Mouse (Mus musculus) hindbrain, embryonic 16.5 days (tissue): ENCODE measurements at regions not wholly inside any gene's neighbourhood (a gene's known extent, or its start where the extent isn't known, plus 50 kb on each side); places are given as distances from the start of the nearest gene placed in this dataset.

ENCODE experiments used
- ATAC-seq: fragments of 200-750 bp; cut with Nextera tagmentation; 2 replicates; pipeline ENCODE4 v1.8.0; 2017; ENCODE audit warnings: moderate TSS enrichment, moderate library complexity
- H3K27ac ChIP-seq: fragments of 300-500 bp; sonication (generic); 2 replicates; pipeline ENCODE4 v1.5.1; 2014; ENCODE audit warnings: low read depth, mild to moderate bottlenecking, control low read depth, low read length, moderate library complexity
- H3K27me3 ChIP-seq: fragments of 300-500 bp; sonication (generic); replicated peaks from 2 replicates; pipeline ENCODE4 v1.6.1; 2014; ENCODE audit warnings: low read length; ENCODE audit not compliant: control insufficient read depth, insufficient read depth
- H3K36me3 ChIP-seq: fragments of 300-500 bp; sonication (generic); 2 replicates; pipeline ENCODE4 v1.6.1; 2014; ENCODE audit warnings: mild to moderate bottlenecking, low read length, moderate library complexity, mixed read lengths; ENCODE audit not compliant: control insufficient read depth, insufficient read depth
- H3K4me1 ChIP-seq: fragments of 300-500 bp; sonication (generic); 2 replicates; pipeline ENCODE4 v1.6.1; 2014; ENCODE audit warnings: low read depth, low read length; ENCODE audit not compliant: control insufficient read depth, insufficient read depth
- H3K4me2 ChIP-seq: fragments of 300-500 bp; sonication (generic); 2 replicates; pipeline ENCODE4 v1.6.1; 2014; ENCODE audit warnings: mild to moderate bottlenecking, low read length, control low read depth, moderate library complexity
- H3K4me3 ChIP-seq: fragments of 300-500 bp; sonication (generic); 2 replicates; pipeline ENCODE4 v1.5.1; 2014; ENCODE audit warnings: mild to moderate bottlenecking, low read length, control low read depth, moderate library complexity
- H3K9ac ChIP-seq: fragments of 300-500 bp; sonication (generic); 2 replicates; pipeline ENCODE4 v1.6.1; 2014; ENCODE audit warnings: low read depth, mild to moderate bottlenecking, control low read depth, low read length, moderate library complexity
- H3K9me3 ChIP-seq: fragments of 300-500 bp; sonication (generic); 2 replicates; pipeline ENCODE4 v1.6.1; 2014; ENCODE audit warnings: mild to moderate bottlenecking, low read length, moderate library complexity; ENCODE audit not compliant: control insufficient read depth
- WGBS: fragments of 180-500 bp; shearing (Covaris S2); extraction: QIAGEN DNeasy Blood & Tissue Kit; methylation state at CpG from one replicate; pipeline ENCODE4 v1.1.7; 2014; 5-methylcytosine and 5-hydroxymethylcytosine counted together

DNA sequence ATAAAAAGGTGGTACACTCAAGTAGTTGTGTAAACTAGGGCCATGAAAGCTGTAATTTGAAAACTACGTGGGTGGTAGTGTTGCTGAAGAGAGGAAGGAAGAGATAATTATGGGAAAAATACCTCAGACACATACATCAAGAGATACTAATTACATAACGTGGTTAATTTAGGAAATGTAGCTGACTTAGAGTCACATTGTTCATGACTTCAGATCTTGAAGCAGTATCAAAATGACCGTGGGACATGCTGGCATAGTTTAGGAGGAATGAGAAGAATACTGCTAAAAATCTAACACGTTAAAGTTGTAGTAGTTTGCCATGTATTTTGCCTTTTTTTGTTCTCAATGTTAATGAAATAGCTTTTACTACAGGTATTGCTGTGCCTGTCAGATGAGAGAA, 445.9 kb upstream of the Sel1l start:
- WGBS: 87% methylated on average over 4 of the region's 4 CpGs
- Histone ChIP-seq H3K4me2 (no peak overlapping the region), H3K36me3 (no peaks in the 10 kb centered on the region), H3K9ac (no peak overlapping the region), H3K27ac (no peak overlapping the region), H3K27me3 (no peaks in the 10 kb centered on the region), H3K9me3 (no peaks in the 10 kb centered on the region), H3K4me1 (peaks cover 6% of the 10 kb centered on the region), H3K4me3 (no peak overlapping the region)
- no peak for ATAC-seq

- Histone ChIP-seq H3K4me3 (no peak overlapping the region), H3K27ac (no peak overlapping the region), H3K36me3 (no peaks in the 10 kb centered on the region), H3K4me1 (peaks cover 6% of the 10 kb centered on the region), H3K9me3 (no peaks in the 10 kb centered on the region), H3K4me2 (no peak overlapping the region), H3K9ac (no peak overlapping the region), H3K27me3 (no peaks in the 10 kb centered on the region)
- peak; percentile 11; the same call in 1 of the 2 replicates for ATAC-seq
Observed at GRCm38 (mm10) chr12:92293341-92293720, 444.4 kb upstream of the Sel1l start.

- no peaks in the 10 kb centered on the region for H3K36me3 ChIP-seq
- WGBS: 15% methylated on average over 11 of the region's 11 CpGs
- peak overlapping the region; percentile 43; the same call in 1 of the 2 replicates for H3K9ac ChIP-seq
- no peaks in the 10 kb centered on the region for H3K27me3 ChIP-seq
- no peak overlapping the region for H3K4me3 ChIP-seq
- peak overlapping the region; percentile 24; the same call in 1 of the 2 replicates for H3K4me2 ChIP-seq
- H3K4me1 ChIP-seq: peaks cover 6% of the 10 kb centered on the region
- H3K27ac ChIP-seq: no peak overlapping the region
- no peaks in the 10 kb centered on the region for H3K9me3 ChIP-seq
- ATAC-seq: peak; percentile 81
Observed at GRCm38 (mm10) chr12:92292460-92293340, 443.7 kb upstream of the Sel1l start.

- Histone ChIP-seq H3K4me3 (no peak overlapping the region), H3K27ac (no peak overlapping the region), H3K4me1 (peaks cover 6% of the 10 kb centered on the region), H3K36me3 (no peaks in the 10 kb centered on the region), H3K9ac (no peak overlapping the region), H3K4me2 (no peak overlapping the region), H3K27me3 (no peaks in the 10 kb centered on the region), H3K9me3 (no peaks in the 10 kb centered on the region)
- ATAC-seq: no peak
- WGBS: 94% methylated on average over 1 of the region's 1 CpGs
Observed at GRCm38 (mm10) chr12:92291490-92291889, 442.5 kb upstream of the Sel1l start.

DNA sequence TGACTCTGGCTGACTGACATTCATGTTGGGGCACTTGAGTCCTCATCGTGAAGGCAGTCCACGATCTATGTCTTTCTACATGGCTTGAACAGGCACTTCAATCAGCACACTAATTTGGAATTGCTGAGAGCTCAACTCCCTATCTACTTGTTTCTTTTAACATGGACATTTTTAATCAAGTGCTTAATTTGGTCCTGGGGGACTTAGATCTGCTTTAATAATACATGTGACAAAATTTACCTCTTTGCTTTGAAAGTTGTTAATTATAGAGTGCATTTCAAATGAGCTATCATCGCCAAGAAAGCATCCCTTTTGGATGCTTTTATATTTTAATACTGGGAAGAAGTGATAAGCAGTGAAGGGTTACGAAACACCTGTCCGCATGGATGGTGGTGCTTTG, 436.6 kb upstream of the Sel1l start:
- Histone ChIP-seq H3K9me3 (no peaks in the 10 kb centered on the region), H3K4me2 (no peak overlapping the region), H3K27ac (no peak overlapping the region), H3K4me1 (no peaks in the 10 kb centered on the region), H3K27me3 (no peaks in the 10 kb centered on the region), H3K4me3 (no peak overlapping the region), H3K36me3 (no peaks in the 10 kb centered on the region), H3K9ac (no peak overlapping the region)
- ATAC-seq: no peak
- 86% methylated on average over 5 of the region's 5 CpGs for WGBS

GRCm38 (mm10) chr12:92280470-92280869, 431.5 kb upstream of the Sel1l start:
- Histone ChIP-seq H3K4me2 (no peak overlapping the region), H3K27me3 (no peaks in the 10 kb centered on the region), H3K36me3 (no peaks in the 10 kb centered on the region), H3K4me3 (no peak overlapping the region), H3K27ac (no peak overlapping the region), H3K9ac (no peak overlapping the region), H3K4me1 (no peaks in the 10 kb centered on the region), H3K9me3 (no peaks in the 10 kb centered on the region)
- ATAC-seq: no peak
- 61% methylated on average over 1 of the region's 1 CpGs for WGBS

GRCm38 (mm10) chr12:92251962-92252361, 403.0 kb upstream of the Sel1l start:
- no peak for ATAC-seq
- Histone ChIP-seq H3K9me3 (no peaks in the 10 kb centered on the region), H3K27ac (no peak overlapping the region), H3K36me3 (no peaks in the 10 kb centered on the region), H3K27me3 (no peaks in the 10 kb centered on the region), H3K9ac (no peak overlapping the region), H3K4me3 (no peak overlapping the region), H3K4me2 (no peak overlapping the region), H3K4me1 (no peaks in the 10 kb centered on the region)
- 45% methylated on average over 4 of the region's 4 CpGs for WGBS

DNA sequence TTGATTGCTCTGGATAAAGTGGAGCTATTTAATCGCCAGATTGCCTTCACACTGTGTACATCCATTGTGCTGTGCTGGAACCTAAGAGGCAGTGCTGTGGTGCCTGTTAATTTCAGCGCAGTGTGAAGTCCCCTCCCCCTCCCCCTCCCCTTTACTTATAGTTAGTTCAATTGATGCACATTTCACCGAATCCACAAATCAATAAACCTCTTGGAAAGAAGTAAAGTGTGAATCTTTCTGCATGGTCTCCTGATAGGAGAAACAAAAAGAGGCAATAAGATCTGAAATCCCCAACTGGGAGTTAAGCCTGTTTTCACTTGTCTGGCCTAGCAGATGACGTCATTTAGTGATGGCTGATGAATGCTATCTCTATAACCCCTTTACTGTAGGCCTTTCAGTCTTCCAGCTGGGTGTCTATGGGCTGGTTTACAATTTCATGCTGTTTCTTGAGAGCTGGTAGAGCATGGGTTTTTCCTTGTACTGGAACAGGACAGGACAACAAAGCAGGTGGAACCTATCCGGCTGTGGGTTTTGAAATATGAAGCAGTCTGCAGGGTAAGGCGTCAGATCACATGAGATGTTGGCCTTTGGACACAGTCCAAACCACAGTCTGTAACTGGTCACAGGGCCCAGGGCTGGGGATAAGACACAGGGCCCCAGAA, 398.0 kb upstream of the Sel1l start:
- no peaks in the 10 kb centered on the region for H3K9me3 ChIP-seq
- no peak overlapping the region for H3K9ac ChIP-seq
- no peak overlapping the region for H3K4me2 ChIP-seq
- H3K36me3 ChIP-seq: no peaks in the 10 kb centered on the region
- peak; percentile 88 for ATAC-seq
- H3K27me3 ChIP-seq: no peaks in the 10 kb centered on the region
- H3K4me1 ChIP-seq: no peaks in the 10 kb centered on the region
- H3K4me3 ChIP-seq: no peak overlapping the region
- H3K27ac ChIP-seq: no peak overlapping the region
- 23% methylated on average over 6 of the region's 6 CpGs for WGBS

- Histone ChIP-seq H3K9me3 (no peaks in the 10 kb centered on the region), H3K27ac (no peak overlapping the region), H3K4me3 (no peak overlapping the region), H3K36me3 (no peaks in the 10 kb centered on the region), H3K4me2 (no peak overlapping the region), H3K4me1 (no peaks in the 10 kb centered on the region), H3K9ac (no peak overlapping the region), H3K27me3 (no peaks in the 10 kb centered on the region)
- WGBS: 57% methylated on average over 5 of the region's 5 CpGs
- 0 out of 2 replicates have a peak, but pooled peaks have one; percentile 30 for ATAC-seq
Observed at GRCm38 (mm10) chr12:92239956-92240699, 391.2 kb upstream of the Sel1l start.
